Mouse (Mus musculus) brain, adult 2 months (tissue): ENCODE results near the gene Zscan4e.
"Not testable (repeated sequence)": the region's sequence is repeated elsewhere in the genome, so short reads cannot be mapped to it uniquely, and the experiment has no call there.

Source experiments
- DNase-seq: peaks from one replicate; pipeline ENCODE4 v3.0.0; 2011; ENCODE audit warnings: low read depth, low spot score

Zscan4e gene

DNA sequence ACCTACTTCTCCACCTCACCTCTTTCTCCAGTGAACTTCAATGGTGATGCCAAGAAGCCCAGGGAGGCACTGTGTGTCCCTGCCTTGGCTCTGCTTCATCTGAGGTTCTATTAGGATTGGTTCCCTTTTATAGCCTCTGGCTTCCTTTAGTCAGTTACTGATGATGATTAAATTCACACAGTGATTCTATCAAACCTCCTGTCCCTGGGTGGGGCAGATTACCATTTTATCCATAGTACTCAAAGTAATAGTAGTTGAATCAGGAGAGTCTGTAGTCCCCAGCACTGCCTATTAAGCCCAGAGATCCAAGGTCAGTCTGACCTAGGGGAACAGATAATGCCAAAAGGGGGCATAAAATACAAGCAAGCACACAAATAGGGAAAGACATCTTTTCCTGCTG lies at the start of gene Zscan4e:
Gene Zscan4e, minus strand, starts transcription at position 101 of the 400 bp plus-strand sequence.
- not testable (repeated sequence) for DNase-seq
